Mouse (Mus musculus): Measurements from ENCODE around the gene Nr6a1. TPM values are rescaled to one million over a fixed set of nuclear protein-coding genes. Genes with fewer than 3 reads are reported as not detected.

Nr6a1 gene
- polyA plus RNA-seq, 1 experiment from 2014 or later: 0.51 TPM

- ATAC-seq (replicated peaks; ENCODE audit: low FRiP score, low read depth) (no peak), DNase-seq (ENCODE audit: low spot score) (peak; percentile 32)
- no peak overlapping the region for H3K4me2 ChIP-seq (ENCODE audit: low read length)
- TF ChIP-seq CTCF (IDR thresholded peaks at IDR 0.05; ENCODE audit: low read depth): no peak
- WGBS: 56% methylated on average over 2 of the region's 2 CpGs
- H3K4me3 ChIP-seq (replicated peaks; ENCODE audit: low read depth, low read length): no peak overlapping the region
- no peaks in the 10 kb centered on the region for H3K9me3 ChIP-seq (replicated peaks; ENCODE audit: low read length)
- H3K9ac ChIP-seq (ENCODE audit: low read depth, low read length): no peak overlapping the region
- no peaks in the 10 kb centered on the region for H3K36me3 ChIP-seq (ENCODE audit: insufficient read depth, low read length)
- peaks cover 6% of the 10 kb centered on the region; the same call in 1 of the 2 replicates for H3K27me3 ChIP-seq (ENCODE audit: insufficient read depth, low read length)
- no peak overlapping the region for H3K27ac ChIP-seq
- no peaks in the 10 kb centered on the region; the same call in 1 of the 2 replicates for H3K4me1 ChIP-seq (replicated peaks; ENCODE audit: insufficient read depth, low read length)
These were observed 3.6 kb downstream of the Nr6a1 start for GRCm38 (mm10) chr2:38923911-38924310.

GRCm38 (mm10) chr2:38923471-38923870 is 4.0 kb downstream of the Nr6a1 start:
- Histone ChIP-seq H3K36me3 (ENCODE audit: insufficient read depth, low read length) (no peaks in the 10 kb centered on the region), H3K4me3 (replicated peaks; ENCODE audit: low read depth, low read length) (no peak overlapping the region), H3K4me2 (ENCODE audit: low read length) (no peak overlapping the region), H3K4me1 (replicated peaks; ENCODE audit: insufficient read depth, low read length) (no peaks in the 10 kb centered on the region; the same call in 1 of the 2 replicates), H3K27ac (no peak overlapping the region), H3K9ac (ENCODE audit: low read depth, low read length) (no peak overlapping the region), H3K27me3 (ENCODE audit: insufficient read depth, low read length) (peaks cover 6% of the 10 kb centered on the region; the same call in 1 of the 2 replicates), H3K9me3 (replicated peaks; ENCODE audit: low read length) (no peaks in the 10 kb centered on the region)
- DNase-seq (ENCODE audit: low spot score): peak; percentile 23
- no peak for ATAC-seq (replicated peaks; ENCODE audit: low FRiP score, low read depth)
- WGBS: 34% methylated on average over 3 of the region's 3 CpGs
- TF ChIP-seq CTCF (IDR thresholded peaks at IDR 0.05; ENCODE audit: low read depth): no peak

DNA sequence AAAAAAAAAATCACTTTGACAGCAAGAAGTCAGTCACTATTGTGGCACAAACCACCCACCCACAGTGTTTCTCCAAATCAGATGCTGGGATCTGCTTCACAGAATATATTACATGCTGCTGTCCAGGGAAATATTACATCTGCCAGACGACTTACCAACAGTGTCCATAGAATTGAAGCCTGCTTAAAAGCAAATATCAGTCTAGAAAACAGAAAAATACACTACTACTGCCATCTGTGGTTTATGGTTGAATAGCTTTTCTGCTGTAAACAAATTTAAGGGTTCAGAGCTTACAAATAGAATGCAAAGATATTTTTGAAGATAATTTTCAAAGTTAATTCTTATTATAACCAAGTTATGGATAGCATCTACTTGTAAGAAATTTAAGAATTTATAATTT is 6.1 kb downstream of the Nr6a1 start:
- DNase-seq (ENCODE audit: low spot score) (no peak), ATAC-seq (replicated peaks; ENCODE audit: low FRiP score, low read depth) (no peak)
- 49% methylated on average over 1 of the region's 1 CpGs for WGBS
- no peaks in the 10 kb centered on the region for H3K36me3 ChIP-seq (ENCODE audit: insufficient read depth, low read length)
- no peak overlapping the region for H3K4me2 ChIP-seq (ENCODE audit: low read length)
- H3K4me1 ChIP-seq (replicated peaks; ENCODE audit: insufficient read depth, low read length): no peaks in the 10 kb centered on the region; the same call in 1 of the 2 replicates
- no peak for TF ChIP-seq CTCF (IDR thresholded peaks at IDR 0.05; ENCODE audit: low read depth)
- H3K27ac ChIP-seq: no peak overlapping the region
- peaks cover 6% of the 10 kb centered on the region; the same call in 1 of the 2 replicates for H3K27me3 ChIP-seq (ENCODE audit: insufficient read depth, low read length)
- no peaks in the 10 kb centered on the region for H3K9me3 ChIP-seq (replicated peaks; ENCODE audit: low read length)
- no peak overlapping the region for H3K4me3 ChIP-seq (replicated peaks; ENCODE audit: low read depth, low read length)
- H3K9ac ChIP-seq (ENCODE audit: low read depth, low read length): no peak overlapping the region

GRCm38 (mm10) chr2:38916947-38917691 is 10.4 kb downstream of the Nr6a1 start:
- ATAC-seq (replicated peaks; ENCODE audit: low FRiP score, low read depth): no peak
- no peak overlapping the region for H3K4me3 ChIP-seq (replicated peaks; ENCODE audit: low read depth, low read length)

GRCm38 (mm10) chr2:38914965-38915364 is 12.5 kb downstream of the Nr6a1 start:
- WGBS: 36% methylated on average over 4 of the region's 4 CpGs
- DNase-seq (ENCODE audit: low spot score): no peak
- no peak overlapping the region for H3K4me2 ChIP-seq (ENCODE audit: low read length)

More at GRCm38 (mm10) chr2:38916947-38917691, 10.4 kb downstream of the Nr6a1 start:
- no peak for DNase-seq (ENCODE audit: low spot score)
- Histone ChIP-seq H3K9me3 (replicated peaks; ENCODE audit: low read length) (no peaks in the 10 kb centered on the region), H3K27me3 (ENCODE audit: insufficient read depth, low read length) (no peaks in the 10 kb centered on the region), H3K27ac (no peak overlapping the region), H3K4me2 (ENCODE audit: low read length) (no peak overlapping the region), H3K4me1 (replicated peaks; ENCODE audit: insufficient read depth, low read length) (0 out of 2 replicates have a peak, but pooled peaks cover 3% of the 10 kb centered on the region), H3K36me3 (ENCODE audit: insufficient read depth, low read length) (no peaks in the 10 kb centered on the region), H3K9ac (ENCODE audit: low read depth, low read length) (no peak overlapping the region)
- 55% methylated on average over 4 of the region's 4 CpGs for WGBS
- no peak for TF ChIP-seq CTCF (IDR thresholded peaks at IDR 0.05; ENCODE audit: low read depth)

DNA sequence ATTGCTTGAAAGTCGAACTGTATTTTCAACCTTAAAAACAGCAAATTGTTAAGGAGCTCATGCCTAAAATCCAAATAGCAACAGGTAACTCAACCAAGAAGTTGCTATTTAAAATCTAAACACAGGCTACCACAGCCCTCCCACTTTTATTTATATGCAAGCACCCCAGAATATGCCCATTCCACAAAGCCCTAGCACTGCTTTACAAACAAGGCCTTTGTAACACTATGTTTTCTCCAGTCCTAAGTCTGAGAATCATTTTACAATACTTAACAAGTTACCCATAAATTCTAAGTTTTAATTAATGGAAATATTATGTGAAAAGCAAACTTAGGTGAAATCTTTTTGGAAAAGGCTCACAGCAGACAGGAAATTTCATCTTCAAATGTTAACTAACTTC is 13.0 kb downstream of the Nr6a1 start:
- no peak overlapping the region for H3K4me2 ChIP-seq (ENCODE audit: low read length)
- H3K27me3 ChIP-seq (ENCODE audit: insufficient read depth, low read length): no peaks in the 10 kb centered on the region
- 0 out of 2 replicates have a peak, but pooled peaks cover 3% of the 10 kb centered on the region for H3K4me1 ChIP-seq (replicated peaks; ENCODE audit: insufficient read depth, low read length)
- ATAC-seq (replicated peaks; ENCODE audit: low FRiP score, low read depth) (no peak), DNase-seq (ENCODE audit: low spot score) (no peak)
- H3K4me3 ChIP-seq (replicated peaks; ENCODE audit: low read depth, low read length): no peak overlapping the region
- no peak overlapping the region for H3K9ac ChIP-seq (ENCODE audit: low read depth, low read length)
- H3K27ac ChIP-seq: no peak overlapping the region
- 41% methylated on average over 1 of the region's 1 CpGs for WGBS
- H3K36me3 ChIP-seq (ENCODE audit: insufficient read depth, low read length): no peaks in the 10 kb centered on the region
- no peak for TF ChIP-seq CTCF (IDR thresholded peaks at IDR 0.05; ENCODE audit: low read depth)
- H3K9me3 ChIP-seq (replicated peaks; ENCODE audit: low read length): no peaks in the 10 kb centered on the region

More at GRCm38 (mm10) chr2:38914965-38915364, 12.5 kb downstream of the Nr6a1 start:
- ATAC-seq (replicated peaks; ENCODE audit: low FRiP score, low read depth): no peak
- H3K4me3 ChIP-seq (replicated peaks; ENCODE audit: low read depth, low read length): no peak overlapping the region
- H3K9ac ChIP-seq (ENCODE audit: low read depth, low read length): no peak overlapping the region
- H3K4me1 ChIP-seq (replicated peaks; ENCODE audit: insufficient read depth, low read length): 0 out of 2 replicates have a peak, but pooled peaks cover 3% of the 10 kb centered on the region
- H3K27me3 ChIP-seq (ENCODE audit: insufficient read depth, low read length): no peaks in the 10 kb centered on the region
- no peaks in the 10 kb centered on the region for H3K36me3 ChIP-seq (ENCODE audit: insufficient read depth, low read length)
- no peaks in the 10 kb centered on the region for H3K9me3 ChIP-seq (replicated peaks; ENCODE audit: low read length)
- TF ChIP-seq CTCF (IDR thresholded peaks at IDR 0.05; ENCODE audit: low read depth): no peak
- H3K27ac ChIP-seq: no peak overlapping the region

Data from kidney, postnatal 0 days (tissue).